Mouse (Mus musculus) midbrain, embryonic 11.5 days (tissue): ENCODE measurements around the gene Rftn2. TPM values are rescaled to one million over a fixed set of nuclear protein-coding genes. Genes with fewer than 3 reads are reported as not detected.
A peak's percentile ranks its signal among the peaks of the same experiment; 100 is the strongest.

Experiments used
- ATAC-seq: fragments of 200-750 bp; cut with Nextera tagmentation; 2 replicates; pipeline ENCODE4 v1.8.0; 2017; ENCODE audit warnings: moderate TSS enrichment, moderate library complexity; ENCODE audit not compliant: low FRiP score
- DNase-seq: peaks from one replicate; pipeline ENCODE4 v3.0.0; 2015; ENCODE audit warnings: low spot score; ENCODE audit errors: missing footprints
- H3K27ac ChIP-seq: fragments of 300-500 bp; sonication (generic); 2 replicates; pipeline ENCODE4 v1.5.1; 2014; ENCODE audit warnings: low read depth, low read length
- H3K27me3 ChIP-seq: fragments of 300-500 bp; sonication (generic); 2 replicates; pipeline ENCODE4 v1.6.1; 2014; ENCODE audit warnings: mild to moderate bottlenecking, low read length, moderate library complexity, mixed read lengths; ENCODE audit not compliant: control insufficient read depth, insufficient read depth
- H3K36me3 ChIP-seq: fragments of 300-500 bp; sonication (generic); 2 replicates; pipeline ENCODE4 v1.6.1; 2014; ENCODE audit warnings: mild to moderate bottlenecking, low read length, moderate library complexity, mixed read lengths; ENCODE audit not compliant: control insufficient read depth, insufficient read depth
- H3K4me1 ChIP-seq: fragments of 300-500 bp; sonication (generic); 2 replicates; pipeline ENCODE4 v1.6.1; 2014; ENCODE audit warnings: low read length; ENCODE audit not compliant: control insufficient read depth, insufficient read depth
- H3K4me2 ChIP-seq: fragments of 300-500 bp; sonication (generic); 2 replicates; pipeline ENCODE4 v1.6.1; 2014; ENCODE audit warnings: mild to moderate bottlenecking, moderate library complexity
- H3K4me3 ChIP-seq: fragments of 300-500 bp; sonication (generic); 2 replicates; pipeline ENCODE4 v1.5.1; 2014; ENCODE audit warnings: low read depth, low read length
- H3K9ac ChIP-seq: fragments of 300-500 bp; sonication (generic); 2 replicates; pipeline ENCODE4 v1.6.1; 2014; ENCODE audit warnings: low read length
- H3K9me3 ChIP-seq: fragments of 300-500 bp; sonication (generic); 2 replicates; pipeline ENCODE4 v1.6.1; 2016; ENCODE audit warnings: low read length; ENCODE audit not compliant: control insufficient read depth
- WGBS: fragments of 180-500 bp; shearing (Covaris S2); extraction: QIAGEN DNeasy Blood & Tissue Kit; methylation state at CpG from one replicate; pipeline ENCODE4 v1.1.7; 2014; 5-methylcytosine and 5-hydroxymethylcytosine counted together
- polyA plus RNA-seq: library from polyadenylated mRNA; unstranded; fragments of >200 nt; fragmentation: Nextera tagmentation; extraction: Ambion mirVana; gene quantifications from 2 replicates; pipeline ENCODE4 v1.2.1, GENCODE M21; 2014

The Rftn2 gene
- polyA plus RNA-seq, 1 experiment from 2014 or later = 7.3 TPM

- no peaks in the 10 kb centered on the region for H3K27me3 ChIP-seq
- H3K9ac ChIP-seq = peak overlapping the region; percentile 17; the same call in 1 of the 2 replicates
- H3K4me3 ChIP-seq = no peak overlapping the region
- H3K4me1 ChIP-seq = no peaks in the 10 kb centered on the region; the same call in 1 of the 2 replicates
- peak; percentile 81 for ATAC-seq
- no peak for DNase-seq
- no peaks in the 10 kb centered on the region for H3K36me3 ChIP-seq
- H3K27ac ChIP-seq = no peak overlapping the region
- H3K4me2 ChIP-seq = peak overlapping the region; percentile 18; the same call in 1 of the 2 replicates
- WGBS = 21% methylated on average over 11 of the region's 11 CpGs
- no peaks in the 10 kb centered on the region for H3K9me3 ChIP-seq
Observed at GRCm38 (mm10) chr1:55186592-55187210, 39.9 kb downstream of the Rftn2 start.

- Histone ChIP-seq H3K4me3 (no peak overlapping the region), H3K36me3 (no peaks in the 10 kb centered on the region), H3K9ac (no peak overlapping the region), H3K4me1 (no peaks in the 10 kb centered on the region; the same call in 1 of the 2 replicates), H3K9me3 (peaks cover 2% of the 10 kb centered on the region; the same call in 1 of the 2 replicates), H3K4me2 (no peak overlapping the region), H3K27me3 (no peaks in the 10 kb centered on the region), H3K27ac (no peak overlapping the region)
- DNase-seq = no peak
- WGBS = 88% methylated on average over 6 of the region's 6 CpGs
- ATAC-seq = no peak
Observed at GRCm38 (mm10) chr1:55185718-55186117, 40.9 kb downstream of the Rftn2 start.

GRCm38 (mm10) chr1:55182392-55182791, 44.2 kb downstream of the Rftn2 start:
- no peak overlapping the region for H3K27ac ChIP-seq
- H3K9me3 ChIP-seq = peaks cover 2% of the 10 kb centered on the region; the same call in 1 of the 2 replicates
- ATAC-seq (no peak), DNase-seq (no peak)
- no peak overlapping the region for H3K4me3 ChIP-seq
- H3K4me2 ChIP-seq = no peak overlapping the region
- H3K36me3 ChIP-seq = no peaks in the 10 kb centered on the region
- H3K9ac ChIP-seq = no peak overlapping the region
- WGBS = 82% methylated on average over 5 of the region's 5 CpGs
- H3K27me3 ChIP-seq = no peaks in the 10 kb centered on the region
- H3K4me1 ChIP-seq = no peaks in the 10 kb centered on the region; the same call in 1 of the 2 replicates

GRCm38 (mm10) chr1:55179917-55180566, 46.5 kb downstream of the Rftn2 start:
- Histone ChIP-seq H3K4me2 (no peak overlapping the region), H3K9me3 (peaks cover 2% of the 10 kb centered on the region; the same call in 1 of the 2 replicates), H3K27ac (no peak overlapping the region), H3K27me3 (no peaks in the 10 kb centered on the region), H3K4me3 (no peak overlapping the region), H3K4me1 (no peaks in the 10 kb centered on the region), H3K9ac (no peak overlapping the region), H3K36me3 (no peaks in the 10 kb centered on the region)
- no peak for ATAC-seq
- DNase-seq = no peak
- 80% methylated on average over 5 of the region's 5 CpGs for WGBS

- H3K27ac ChIP-seq = no peak overlapping the region
- H3K27me3 ChIP-seq = no peaks in the 10 kb centered on the region
- H3K36me3 ChIP-seq = no peaks in the 10 kb centered on the region
- WGBS = 37% methylated on average over 3 of the region's 3 CpGs
- no peak for ATAC-seq
- H3K4me2 ChIP-seq = no peak overlapping the region
- no peak for DNase-seq
- H3K9me3 ChIP-seq = no peaks in the 10 kb centered on the region
- H3K4me1 ChIP-seq = no peaks in the 10 kb centered on the region
- no peak overlapping the region for H3K4me3 ChIP-seq
- no peak overlapping the region for H3K9ac ChIP-seq
Observed at GRCm38 (mm10) chr1:55174558-55175034, 52.0 kb downstream of the Rftn2 start.

- 91% methylated on average over 10 of the region's 10 CpGs for WGBS
- H3K36me3 ChIP-seq = no peaks in the 10 kb centered on the region
- DNase-seq (no peak), ATAC-seq (no peak)
- H3K4me3 ChIP-seq = no peak overlapping the region
- H3K4me2 ChIP-seq = no peak overlapping the region
- no peak overlapping the region for H3K9ac ChIP-seq
- H3K27ac ChIP-seq = no peak overlapping the region
- no peaks in the 10 kb centered on the region for H3K4me1 ChIP-seq
- no peaks in the 10 kb centered on the region for H3K27me3 ChIP-seq
- no peaks in the 10 kb centered on the region for H3K9me3 ChIP-seq
Observed at GRCm38 (mm10) chr1:55173720-55174557, 52.6 kb downstream of the Rftn2 start.

- H3K36me3 ChIP-seq = no peaks in the 10 kb centered on the region
- 65% methylated on average over 22 of the region's 22 CpGs for WGBS
- no peaks in the 10 kb centered on the region for H3K4me1 ChIP-seq
- H3K9me3 ChIP-seq = no peaks in the 10 kb centered on the region
- H3K4me2 ChIP-seq = peak overlapping the region; percentile 22; the same call in 1 of the 2 replicates
- H3K9ac ChIP-seq = peak overlapping the region; percentile 7; the same call in 1 of the 2 replicates
- DNase-seq (no peak), ATAC-seq (peak; percentile 27; the same call in 1 of the 2 replicates)
- no peak overlapping the region; the same call in 1 of the 2 replicates for H3K4me3 ChIP-seq
- no peaks in the 10 kb centered on the region for H3K27me3 ChIP-seq
- H3K27ac ChIP-seq = no peak overlapping the region
Observed at GRCm38 (mm10) chr1:55171361-55172325, 54.9 kb downstream of the Rftn2 start.

GRCm38 (mm10) chr1:55168591-55168990, 58.0 kb downstream of the Rftn2 start:
- Histone ChIP-seq H3K9ac (no peak overlapping the region), H3K9me3 (no peaks in the 10 kb centered on the region), H3K4me2 (no peak overlapping the region), H3K27ac (no peak overlapping the region), H3K4me3 (no peak overlapping the region), H3K4me1 (no peaks in the 10 kb centered on the region), H3K36me3 (no peaks in the 10 kb centered on the region), H3K27me3 (no peaks in the 10 kb centered on the region)
- 91% methylated on average over 4 of the region's 4 CpGs for WGBS
- ATAC-seq (no peak), DNase-seq (no peak)
